Mouse (Mus musculus) WW6 (cell line): Measurements from ENCODE around the gene Tns3.
"Not testable (repeated sequence)": the region's sequence is repeated elsewhere in the genome, so short reads cannot be mapped to it uniquely, and the experiment has no call there.

Experiments used
- DNase-seq: peaks from one replicate; pipeline ENCODE4 v3.0.0-alpha.2; 2013; ENCODE audit warnings: low read depth, low spot score

The Tns3 gene

GRCm38 (mm10) chr11:8579789-8580188 is 84.5 kb downstream of the Tns3 start:
- no peak for DNase-seq

DNA sequence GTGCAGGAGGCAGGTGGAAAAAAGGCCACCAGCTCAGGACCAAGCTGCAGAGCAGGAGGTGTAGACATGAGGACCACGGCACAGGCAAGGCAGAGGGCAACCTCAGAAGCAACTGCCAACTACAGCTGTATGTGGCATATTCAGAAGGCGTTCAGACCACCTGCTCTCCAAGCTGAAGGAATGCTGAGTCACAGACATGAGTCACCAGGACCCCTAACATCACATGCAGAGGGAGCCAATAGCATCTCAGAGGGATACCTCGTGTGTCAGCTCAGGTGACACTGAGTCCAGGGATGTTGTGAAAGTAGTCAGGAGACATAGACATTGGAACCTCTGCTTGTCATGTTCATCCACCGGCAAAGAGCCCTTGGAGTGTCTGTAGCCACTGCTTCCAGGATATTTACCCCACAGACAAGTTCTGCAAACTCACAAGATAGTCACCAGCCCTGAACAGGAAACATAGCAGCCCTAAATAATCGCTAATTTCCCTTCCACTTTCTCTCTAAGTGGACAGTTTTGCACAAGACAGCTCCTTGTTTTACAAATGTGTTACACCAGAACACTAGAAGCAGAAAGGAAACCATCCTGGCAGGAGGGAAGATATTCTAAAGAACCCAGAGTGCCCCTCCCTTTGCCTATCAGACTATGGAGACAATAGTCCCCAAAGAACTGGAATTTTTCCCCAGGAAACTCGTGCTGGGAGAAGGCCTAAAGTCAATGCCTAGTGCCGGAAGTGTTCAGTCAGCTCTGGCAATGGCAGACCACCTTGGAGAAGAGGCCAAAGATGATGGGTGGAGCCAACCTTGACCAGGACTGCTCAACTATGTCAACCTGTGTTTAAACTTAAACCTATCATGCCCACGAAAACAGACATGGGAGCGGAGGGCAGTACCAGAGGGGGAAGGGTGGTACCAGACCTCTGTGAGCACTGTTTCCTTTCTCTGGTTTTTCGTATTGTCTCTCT is 88.8 kb downstream of the Tns3 start:
- peak; percentile 70 for DNase-seq

GRCm38 (mm10) chr11:8574562-8574961 is 89.8 kb downstream of the Tns3 start:
- no peak for DNase-seq

GRCm38 (mm10) chr11:8572762-8573161 is 91.6 kb downstream of the Tns3 start:
- DNase-seq = no peak

DNA sequence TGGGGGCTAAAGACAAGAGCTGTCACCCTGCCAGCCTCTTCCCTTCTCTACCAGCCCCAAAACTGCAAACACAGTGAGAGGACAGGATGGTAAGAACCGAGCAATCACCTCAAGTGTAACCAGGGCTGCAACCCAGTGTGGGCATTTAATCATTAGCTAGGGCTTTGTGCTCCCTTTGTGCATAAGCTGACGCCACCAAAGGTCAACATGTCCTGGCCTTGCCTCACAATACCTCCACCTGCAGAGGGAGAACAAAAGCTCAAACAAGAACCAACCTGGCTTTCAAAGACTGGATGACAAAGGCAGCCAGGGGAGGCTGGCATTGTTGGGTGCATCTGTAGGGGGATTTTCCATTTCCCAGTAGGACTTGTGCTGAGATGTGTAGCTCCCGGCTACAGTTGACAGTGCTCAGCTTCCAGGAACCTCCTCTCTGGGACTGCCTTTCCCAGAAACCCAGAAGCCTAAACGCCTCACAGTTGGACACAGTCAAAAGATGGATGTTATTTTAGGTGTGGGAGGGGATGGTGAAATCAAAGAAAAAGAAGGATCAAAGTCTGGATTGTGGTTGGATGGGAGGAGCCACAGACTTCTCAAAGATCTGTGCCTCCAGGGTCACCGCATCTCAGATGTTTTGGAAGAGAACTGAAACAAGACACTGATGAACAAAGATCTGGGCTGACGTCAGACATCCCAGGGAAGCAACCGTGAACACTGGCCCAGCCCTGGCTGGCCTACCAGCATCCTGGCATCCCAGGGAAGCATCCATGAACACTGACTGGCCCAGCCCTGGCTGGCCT is 94.9 kb downstream of the Tns3 start:
- peak; percentile 86 for DNase-seq

- DNase-seq = no peak
Observed at GRCm38 (mm10) chr11:8568829-8569228, 95.5 kb downstream of the Tns3 start.

DNA sequence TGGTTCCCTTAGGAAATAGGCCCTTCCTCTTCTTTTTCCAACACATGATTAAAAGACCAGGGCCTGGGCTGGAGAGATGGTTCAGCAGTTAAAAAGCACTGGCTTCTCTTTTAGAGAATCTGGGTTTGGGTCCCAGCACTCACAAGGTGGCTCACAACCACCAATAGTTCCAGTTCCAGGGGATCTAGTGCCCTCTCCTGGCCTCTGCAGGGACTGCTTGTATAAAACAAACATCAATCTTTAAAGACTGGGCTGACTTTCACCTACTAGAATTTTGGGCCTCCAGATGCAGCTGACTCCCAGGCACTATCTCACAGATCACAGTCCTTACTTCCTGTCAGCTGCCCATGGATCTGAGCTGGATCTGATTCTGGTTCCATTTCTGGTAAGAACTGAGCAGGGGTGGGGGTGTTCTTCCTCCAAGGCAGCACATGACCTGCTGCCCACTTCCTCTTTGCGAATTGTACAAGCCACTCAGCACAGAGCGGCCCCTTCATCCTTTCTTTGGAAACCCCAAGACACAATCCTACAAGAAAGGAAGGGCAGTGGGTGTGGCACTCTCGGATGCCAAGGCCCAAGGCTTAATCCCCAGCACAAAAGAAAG is 98.0 kb downstream of the Tns3 start:
- DNase-seq = no peak

GRCm38 (mm10) chr11:8558761-8559282 is 105.5 kb downstream of the Tns3 start:
- DNase-seq = no peak

GRCm38 (mm10) chr11:8558258-8558657 is 106.1 kb downstream of the Tns3 start:
- DNase-seq = no peak

DNA sequence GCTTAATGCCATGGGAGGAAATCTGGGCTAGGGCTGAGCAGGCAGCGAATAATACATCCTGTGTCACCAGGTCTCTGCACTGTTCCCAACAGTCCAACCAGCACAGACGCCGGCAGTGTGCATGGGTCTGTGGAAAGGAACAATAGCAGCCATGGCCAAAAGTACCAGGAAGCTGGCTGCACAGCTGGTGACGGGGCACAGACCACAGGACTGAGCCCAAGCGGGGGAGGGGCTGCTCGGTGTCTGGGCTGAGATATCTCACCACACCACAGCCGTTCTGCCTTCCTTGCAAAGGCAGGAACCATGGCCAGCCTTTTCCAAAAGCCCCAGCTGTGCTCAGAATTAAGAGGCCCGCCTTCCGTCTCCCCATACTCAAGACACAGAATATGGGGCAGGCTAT is 107.3 kb downstream of the Tns3 start:
- DNase-seq = no peak

- DNase-seq = no peak
Observed at GRCm38 (mm10) chr11:8551710-8552109, 112.6 kb downstream of the Tns3 start.

DNA sequence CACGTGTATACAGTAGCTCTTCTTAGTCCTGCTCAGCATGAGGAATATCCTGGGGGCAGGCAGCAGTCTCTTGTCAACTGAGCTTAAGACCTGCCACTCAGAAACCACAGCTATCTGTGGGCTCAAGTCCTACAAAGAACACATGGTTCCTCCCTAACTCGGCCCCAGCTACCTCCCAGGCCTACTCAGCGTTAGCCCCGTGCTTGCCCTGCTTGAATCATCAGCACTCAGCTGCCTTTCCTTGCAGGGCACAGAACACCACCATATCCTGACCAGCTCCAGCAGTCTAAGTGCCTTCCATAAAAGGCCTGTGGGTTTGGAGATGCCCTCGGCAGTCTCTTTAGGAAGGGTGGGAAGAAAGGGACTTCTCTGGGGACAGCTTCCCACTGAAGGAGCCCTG is 116.7 kb downstream of the Tns3 start:
- DNase-seq = no peak

DNA sequence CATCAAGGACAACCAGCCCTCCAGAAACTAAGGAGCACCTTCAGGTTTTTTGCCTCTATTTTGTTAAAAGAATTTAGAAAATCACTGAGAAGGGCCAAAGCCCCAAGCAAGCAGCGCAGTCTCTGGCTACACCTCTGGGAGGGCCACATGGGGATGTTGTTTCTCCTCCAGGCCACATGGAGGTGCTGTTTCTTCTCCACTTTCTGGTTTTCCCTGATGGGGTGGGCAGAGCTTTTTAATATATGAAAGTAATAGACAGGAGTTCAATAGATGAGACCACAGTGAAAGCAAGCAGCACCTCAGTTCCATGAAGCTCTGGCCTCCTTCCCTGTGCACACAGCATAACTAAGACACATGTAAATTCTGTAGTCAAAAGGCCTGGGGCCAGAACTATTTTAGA is 118.5 kb downstream of the Tns3 start:
- no peak for DNase-seq

DNA sequence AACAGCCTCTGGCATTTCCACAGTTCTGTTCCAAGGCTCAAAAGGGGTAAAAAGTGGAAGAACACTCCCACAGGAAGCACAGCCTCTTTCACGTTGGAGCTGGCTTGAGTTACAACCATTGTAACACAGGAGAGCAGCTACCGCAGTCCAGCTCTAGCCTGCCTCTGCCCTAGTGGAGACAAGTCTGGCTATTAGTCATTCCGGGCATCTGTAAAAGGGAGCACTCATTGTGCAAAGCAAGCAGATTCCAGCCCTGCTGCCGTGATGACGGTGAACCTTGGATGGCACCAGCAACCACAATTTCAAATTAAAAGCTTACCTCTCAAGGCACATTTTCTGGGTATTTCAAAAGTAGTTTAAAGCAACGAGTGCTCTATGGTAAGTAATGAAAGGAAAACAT is 120.0 kb downstream of the Tns3 start:
- DNase-seq = no peak

GRCm38 (mm10) chr11:8541222-8541815 is 123.0 kb downstream of the Tns3 start:
- DNase-seq = no peak

DNA sequence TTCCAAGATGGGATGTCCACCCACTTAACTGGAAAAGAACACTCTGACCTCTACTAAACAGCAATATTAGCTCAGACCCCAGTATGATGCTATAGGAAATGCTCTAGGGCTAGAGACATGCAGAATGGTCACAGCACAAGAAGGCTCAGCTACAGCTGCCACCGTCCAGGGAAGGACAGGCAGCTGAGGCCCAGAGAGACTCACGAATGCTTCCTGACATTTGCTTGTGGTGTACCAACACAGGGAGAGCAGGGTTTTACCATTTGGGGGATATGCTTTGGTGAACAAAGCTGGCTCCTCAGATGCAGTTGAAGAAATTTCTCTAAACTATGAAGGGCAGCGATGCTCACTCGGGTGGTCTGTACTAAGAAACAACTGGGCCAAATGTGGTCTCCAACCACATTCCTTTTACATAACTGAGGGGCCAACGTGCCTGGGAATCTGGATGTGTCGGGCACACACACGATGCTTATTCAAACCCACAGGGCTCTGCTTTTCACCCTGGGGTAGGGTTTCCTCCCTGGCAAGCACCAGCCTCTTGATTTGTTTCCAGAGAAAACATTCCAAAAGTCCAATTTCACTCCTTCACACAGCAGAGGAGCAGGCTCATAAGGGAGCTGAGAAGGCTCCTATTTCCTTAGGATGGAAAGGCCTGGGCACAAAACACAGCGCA is 124.6 kb downstream of the Tns3 start:
- no peak for DNase-seq

GRCm38 (mm10) chr11:8537013-8537614 is 127.2 kb downstream of the Tns3 start:
- no peak for DNase-seq

DNA sequence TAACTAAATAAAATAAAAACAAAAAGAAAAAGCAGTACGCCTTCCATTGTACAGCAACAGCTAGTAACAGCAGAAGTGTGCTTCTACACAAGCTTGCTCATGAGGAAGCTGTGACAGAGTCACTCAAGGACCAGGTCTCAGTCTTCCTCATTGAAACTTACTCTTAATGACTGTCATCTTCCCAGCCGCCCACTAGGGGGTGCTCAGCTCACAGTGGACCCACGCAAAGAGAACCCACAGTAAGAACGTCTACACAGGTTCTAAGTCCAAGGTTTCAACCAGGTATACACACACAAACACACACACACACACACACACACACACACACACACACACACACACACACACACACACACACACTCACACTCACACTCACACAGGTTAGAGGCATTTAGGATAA is 129.4 kb downstream of the Tns3 start:
- DNase-seq = peak; percentile 28

GRCm38 (mm10) chr11:8532771-8533170 is 131.6 kb downstream of the Tns3 start:
- not testable (repeated sequence) for DNase-seq

DNA sequence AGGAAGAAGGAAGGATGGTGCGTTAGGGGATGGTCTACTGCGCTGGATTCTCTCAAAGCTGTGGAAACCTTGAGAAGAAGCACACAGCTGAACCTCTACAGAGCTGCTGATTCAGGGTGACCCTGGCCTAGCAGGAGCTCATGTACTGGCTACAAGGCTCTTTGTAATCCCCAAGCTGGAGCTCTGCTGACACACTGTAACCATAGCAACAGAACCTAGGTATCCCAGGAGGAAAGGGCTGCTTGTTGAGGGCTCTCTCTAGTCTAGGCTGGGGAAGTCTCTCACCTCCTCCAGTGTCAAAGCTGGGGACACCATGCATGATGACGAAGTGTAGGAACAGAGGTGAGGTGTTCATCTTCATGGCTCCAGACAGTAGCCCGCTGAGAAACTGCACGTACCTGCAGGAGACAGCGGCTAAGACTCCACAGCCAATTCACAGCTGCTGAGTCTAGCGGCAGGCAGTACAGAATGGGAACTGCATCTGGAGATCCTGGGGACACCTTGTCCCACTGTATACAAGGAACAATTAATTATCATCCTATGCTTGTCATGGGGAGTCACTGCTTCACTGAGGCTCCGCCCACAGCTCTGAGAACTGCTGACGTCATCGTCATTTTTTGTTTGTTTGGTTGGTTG is 132.1 kb downstream of the Tns3 start:
- no peak for DNase-seq
